Mouse (Mus musculus) lung, postnatal 0 days (tissue): ENCODE data around the gene Tmem56. TPM values are rescaled to one million over a fixed set of nuclear protein-coding genes. Genes with fewer than 3 reads are reported as not detected.
A peak's percentile ranks its signal among the peaks of the same experiment; 100 is the strongest.

ENCODE experiments used
- ATAC-seq: fragments of 200-750 bp; cut with Nextera tagmentation; 2 replicates; pipeline ENCODE4 v1.8.0; 2017; ENCODE audit warnings: moderate library complexity
- DNase-seq: peaks from one replicate; pipeline ENCODE4 v3.0.0-alpha.2; 2016; ENCODE audit warnings: low spot score
- H3K27ac ChIP-seq: fragments of 300-500 bp; sonication (generic); 2 replicates; pipeline ENCODE4 v1.5.1; 2014; ENCODE audit warnings: antibody characterized with exemption, mild to moderate bottlenecking, low read length, mixed read lengths
- H3K27me3 ChIP-seq: fragments of 300-500 bp; sonication (generic); replicated peaks from 2 replicates; pipeline ENCODE4 v1.6.1; 2014; ENCODE audit warnings: low read length, mixed read lengths; ENCODE audit not compliant: insufficient read depth
- H3K36me3 ChIP-seq: fragments of 300-500 bp; sonication (generic); 2 replicates; pipeline ENCODE4 v1.6.1; 2014; ENCODE audit warnings: low read length, mixed read lengths; ENCODE audit not compliant: insufficient read depth
- H3K4me1 ChIP-seq: fragments of 300-500 bp; sonication (generic); 2 replicates; pipeline ENCODE4 v1.6.1; 2014; ENCODE audit warnings: antibody characterized with exemption, low read depth, low read length, mixed read lengths; ENCODE audit not compliant: insufficient read depth
- H3K4me2 ChIP-seq: fragments of 300-500 bp; sonication (generic); replicated peaks from 2 replicates; pipeline ENCODE4 v1.6.1; 2014; ENCODE audit warnings: low read depth, mild to moderate bottlenecking, low read length, moderate library complexity, mixed read lengths
- H3K4me3 ChIP-seq: fragments of 300-500 bp; sonication (generic); 2 replicates; pipeline ENCODE4 v1.5.1; 2014; ENCODE audit warnings: low read depth, low read length
- H3K9ac ChIP-seq: fragments of 300-500 bp; sonication (generic); replicated peaks from 2 replicates; pipeline ENCODE4 v1.6.1; 2014; ENCODE audit warnings: low read depth, mild to moderate bottlenecking
- H3K9me3 ChIP-seq: fragments of 300-500 bp; sonication (generic); 2 replicates; pipeline ENCODE4 v1.6.1; 2016; ENCODE audit warnings: low read length, mixed read lengths
- CTCF ChIP-seq: IDR thresholded peaks from 2 replicates; pipeline ENCODE4 v1.5.1; 2016; ENCODE audit warnings: antibody characterized with exemption, mild to moderate bottlenecking
- EP300 ChIP-seq: IDR thresholded peaks from 2 replicates; pipeline ENCODE4 v1.6.1; 2016; ENCODE audit warnings: antibody characterized with exemption, mild to moderate bottlenecking, control low read depth
- WGBS: fragments of 180-500 bp; shearing (Covaris S2); extraction: QIAGEN DNeasy Blood & Tissue Kit; methylation state at CpG from one replicate; pipeline ENCODE4 v1.1.7; 2014; 5-methylcytosine and 5-hydroxymethylcytosine counted together
- polyA plus RNA-seq: library from polyadenylated mRNA; unstranded; fragments of >200 nt; fragmentation: Nextera tagmentation; extraction: Ambion mirVana; gene quantifications from 2 replicates; pipeline ENCODE4 v1.2.1, GENCODE M21; 2015

The Tmem56 gene
- polyA plus RNA-seq, 1 experiment from 2014 or later, result 1.5 TPM

DNA sequence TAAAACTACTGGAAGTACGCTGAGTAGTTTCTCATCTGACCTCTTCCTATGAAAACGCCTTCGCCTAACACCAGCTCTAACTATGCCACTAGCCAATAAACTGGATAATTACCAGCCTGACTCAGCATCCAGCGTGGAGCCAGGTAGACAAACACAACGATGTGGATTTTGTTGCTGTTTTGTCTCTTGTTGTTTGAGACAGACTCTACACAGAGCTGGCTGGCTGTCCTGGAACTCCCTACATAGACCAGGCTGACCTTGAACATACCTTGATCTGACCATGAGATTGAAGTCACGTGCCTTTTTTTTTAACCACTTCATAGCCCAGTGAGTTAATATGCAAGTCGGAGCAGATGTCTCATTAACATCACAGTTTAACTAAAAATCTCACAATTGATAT lies 27.4 kb downstream of the Tmem56 start:
- Histone ChIP-seq H3K36me3 (no peaks in the 10 kb centered on the region), H3K4me3 (no peak overlapping the region), H3K9ac (no peak overlapping the region), H3K9me3 (no peaks in the 10 kb centered on the region), H3K4me1 (0 out of 2 replicates have a peak, but pooled peaks cover 3% of the 10 kb centered on the region), H3K27ac (no peak overlapping the region), H3K27me3 (peaks cover 7% of the 10 kb centered on the region; the same call in 1 of the 2 replicates), H3K4me2 (no peak overlapping the region)
- DNase-seq (no peak), ATAC-seq (no peak)
- WGBS, result 91% methylated on average over 7 of the region's 7 CpGs
- TF ChIP-seq EP300 (no peak), CTCF (no peak)

DNA sequence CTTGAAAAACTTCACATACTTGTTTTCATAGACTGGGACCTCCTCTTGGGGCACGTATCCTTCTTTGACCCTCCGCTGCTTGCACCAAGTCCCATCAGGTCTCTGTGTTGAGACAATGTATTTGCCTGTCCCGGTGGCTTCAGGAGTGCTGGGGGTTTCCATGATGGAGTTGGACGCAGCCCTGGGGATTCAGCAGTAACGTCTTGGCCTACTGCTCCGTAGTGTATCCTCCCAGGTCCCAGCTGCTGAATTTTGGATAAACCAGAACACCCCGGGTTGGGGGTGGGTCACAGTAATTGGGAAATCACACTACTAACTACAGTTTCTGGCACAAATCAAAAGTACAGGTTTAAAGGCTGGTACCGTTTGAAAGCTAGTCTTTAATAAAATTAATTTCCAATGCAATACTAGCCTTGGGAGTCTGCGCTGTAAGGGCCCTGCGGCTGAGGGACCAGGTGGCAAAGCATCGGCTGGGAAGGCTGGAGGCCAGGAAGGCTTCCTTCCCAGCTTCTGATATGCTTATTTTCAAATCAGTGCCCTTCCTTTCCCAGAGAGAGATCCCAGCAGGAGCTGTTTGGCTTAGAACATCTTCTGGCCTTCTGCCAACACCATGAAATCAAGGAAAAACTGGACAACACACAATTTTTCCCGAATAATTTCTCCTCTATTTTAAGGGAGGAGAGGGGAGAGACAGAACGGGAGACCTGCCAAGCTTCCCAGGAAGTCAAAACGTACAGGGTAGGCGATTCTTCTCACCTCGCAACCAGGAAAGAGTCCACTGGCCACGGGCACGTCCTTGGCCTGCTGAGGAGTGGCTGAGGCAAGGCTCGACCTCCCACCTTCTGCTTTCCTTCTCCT lies 32.1 kb downstream of the Tmem56 start:
- peak; percentile 28 for DNase-seq
- no peaks in the 10 kb centered on the region for H3K27me3 ChIP-seq
- no peak overlapping the region for H3K4me3 ChIP-seq
- TF ChIP-seq EP300 (no peak), CTCF (no peak)
- no peak overlapping the region for H3K9ac ChIP-seq
- no peaks in the 10 kb centered on the region for H3K36me3 ChIP-seq
- H3K9me3 ChIP-seq, result no peaks in the 10 kb centered on the region
- no peaks in the 10 kb centered on the region for H3K4me1 ChIP-seq
- no peak overlapping the region for H3K27ac ChIP-seq
- ATAC-seq, result peak; percentile 11; the same call in 1 of the 2 replicates
- 58% methylated on average over 19 of the region's 19 CpGs for WGBS
- H3K4me2 ChIP-seq, result no peak overlapping the region

DNA sequence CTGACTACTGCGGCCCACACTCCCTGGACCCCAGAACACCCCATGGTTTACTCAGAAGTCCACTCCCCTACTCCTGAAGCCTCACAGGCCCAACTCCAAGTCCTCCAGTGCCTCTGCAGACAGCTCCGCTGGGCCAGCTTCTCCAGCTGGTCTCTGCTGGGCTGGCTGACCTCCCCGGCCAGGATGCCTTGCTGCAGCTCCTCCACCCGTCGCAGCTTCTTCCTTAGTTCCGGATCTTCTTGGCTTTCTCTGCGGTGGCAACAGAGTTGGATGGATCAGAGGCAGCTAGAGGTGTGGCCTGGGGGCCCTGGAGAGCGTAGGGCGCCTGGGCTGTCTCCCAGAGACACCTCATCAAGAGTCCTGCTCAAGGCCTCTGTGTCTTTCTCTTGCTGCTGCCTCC lies 32.9 kb downstream of the Tmem56 start:
- no peak overlapping the region for H3K9ac ChIP-seq
- H3K36me3 ChIP-seq, result no peaks in the 10 kb centered on the region
- DNase-seq (peak; percentile 36), ATAC-seq (peak; percentile 71)
- TF ChIP-seq EP300 (no peak), CTCF (no peak)
- no peaks in the 10 kb centered on the region for H3K27me3 ChIP-seq
- H3K4me3 ChIP-seq, result no peak overlapping the region
- H3K4me2 ChIP-seq, result no peak overlapping the region
- H3K9me3 ChIP-seq, result no peaks in the 10 kb centered on the region
- H3K27ac ChIP-seq, result no peak overlapping the region
- no peaks in the 10 kb centered on the region for H3K4me1 ChIP-seq
- 61% methylated on average over 9 of the region's 9 CpGs for WGBS

DNA sequence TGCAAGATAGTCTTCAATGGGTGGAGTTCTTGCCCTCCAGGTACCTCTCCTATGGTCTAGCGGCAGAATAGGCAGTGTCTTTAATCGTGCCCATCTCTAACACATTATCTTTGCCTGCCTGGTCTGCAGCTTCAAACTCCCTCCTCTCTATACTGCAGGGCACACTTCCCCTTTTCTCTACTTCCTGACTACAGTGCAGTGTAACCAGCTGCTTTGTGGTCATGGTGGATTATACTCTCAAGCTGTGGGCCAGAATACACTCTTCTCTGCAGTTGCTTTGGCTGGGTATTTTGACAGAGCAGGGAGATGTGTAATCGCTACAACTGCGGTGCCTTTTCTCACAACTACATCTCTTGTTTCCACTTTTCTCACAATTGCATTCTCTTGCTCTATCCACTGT lies 40.0 kb downstream of the Tmem56 start:
- no peak for DNase-seq
- no peak overlapping the region for H3K4me3 ChIP-seq

DNA sequence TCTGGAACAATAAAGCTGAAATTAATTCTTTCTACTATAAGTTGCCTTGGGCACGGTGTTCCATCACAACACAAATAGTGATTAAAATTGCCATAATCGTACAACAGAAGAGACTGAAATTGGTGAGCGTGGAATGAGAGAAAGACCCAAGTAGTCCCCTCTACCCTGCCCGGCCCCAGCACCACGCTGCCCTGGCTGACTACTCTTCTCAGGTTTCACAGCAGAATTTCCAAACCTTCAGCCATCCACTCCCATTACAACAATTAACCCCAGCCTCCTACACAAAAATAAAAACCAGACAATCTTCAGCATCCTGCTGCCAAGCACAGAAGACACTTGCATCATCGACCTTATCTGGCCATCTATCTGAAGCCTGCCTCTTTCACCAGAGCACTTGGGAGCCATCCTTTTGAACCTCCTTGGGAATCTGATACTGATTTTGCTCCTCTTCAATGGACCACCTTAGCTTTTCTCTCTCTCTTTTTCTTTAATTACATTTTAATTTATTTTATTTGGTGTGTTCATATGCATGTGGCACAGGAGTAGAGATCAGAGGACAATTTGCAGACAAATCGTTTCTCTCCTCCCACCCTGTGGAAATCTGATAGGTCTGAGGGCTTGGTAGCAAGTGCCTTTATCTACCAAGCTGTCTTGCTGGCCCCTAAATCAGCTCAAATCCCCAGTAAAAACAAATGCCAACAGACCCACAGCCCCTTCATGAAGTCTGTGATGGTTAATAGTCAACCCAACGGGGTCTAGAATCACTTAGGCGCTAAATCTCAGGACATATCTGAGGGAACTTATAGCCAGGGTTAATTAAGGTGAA lies 40.6 kb downstream of the Tmem56 start:
- Histone ChIP-seq H3K27me3 (no peaks in the 10 kb centered on the region), H3K9ac (no peak overlapping the region), H3K27ac (no peak overlapping the region), H3K36me3 (no peaks in the 10 kb centered on the region), H3K4me3 (no peak overlapping the region), H3K9me3 (no peaks in the 10 kb centered on the region), H3K4me2 (no peak overlapping the region), H3K4me1 (no peaks in the 10 kb centered on the region)
- DNase-seq, result no peak
- TF ChIP-seq EP300 (no peak), CTCF (no peak)
- no peak for ATAC-seq
- WGBS, result 60% methylated on average over 9 of the region's 9 CpGs

More for the DNA sequence above, 40.0 kb downstream of the Tmem56 start:
- H3K4me1 ChIP-seq, result no peaks in the 10 kb centered on the region
- no peak overlapping the region for H3K27ac ChIP-seq
- no peaks in the 10 kb centered on the region for H3K9me3 ChIP-seq
- no peak for ATAC-seq
- no peak overlapping the region for H3K9ac ChIP-seq
- H3K4me2 ChIP-seq, result no peak overlapping the region
- H3K36me3 ChIP-seq, result no peaks in the 10 kb centered on the region
- no peaks in the 10 kb centered on the region for H3K27me3 ChIP-seq
- WGBS, result 75% methylated on average over 4 of the region's 4 CpGs
- no peak for TF ChIP-seq CTCF
- TF ChIP-seq EP300, result no peak

DNA sequence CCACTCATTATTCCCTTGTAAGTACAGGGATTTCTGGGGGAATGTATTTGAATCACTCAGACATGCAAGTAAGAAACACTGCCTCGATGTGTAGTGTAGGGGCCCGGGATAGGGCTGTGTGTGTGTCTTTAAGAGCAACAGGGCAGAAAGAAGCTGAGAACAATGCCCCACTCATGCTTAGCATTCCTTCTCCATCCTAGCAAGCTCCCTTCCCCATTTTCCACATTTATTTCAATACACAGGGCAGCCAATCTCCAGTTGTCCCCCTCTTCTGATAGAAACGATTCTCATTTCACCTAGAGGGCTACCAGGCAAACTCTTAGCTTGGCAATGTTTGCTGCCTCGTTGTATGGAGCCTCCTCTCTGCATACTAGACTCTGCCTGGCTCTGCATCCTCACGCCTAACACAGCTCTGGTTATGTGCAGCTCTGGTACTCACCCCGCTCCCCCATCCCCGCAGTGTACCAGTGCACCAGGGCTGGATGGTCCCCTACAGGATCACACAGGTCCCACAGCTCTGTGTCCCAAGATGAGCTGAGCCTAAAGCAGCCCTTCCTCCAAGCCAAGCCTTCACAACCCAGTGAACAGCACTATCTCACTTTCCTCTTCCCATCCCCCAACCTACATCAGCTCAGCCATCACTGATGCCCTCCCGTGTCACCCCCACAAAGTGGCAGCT lies 42.4 kb downstream of the Tmem56 start:
- no peak for ATAC-seq
- 48% methylated on average over 8 of the region's 8 CpGs for WGBS
- H3K9ac ChIP-seq, result no peak overlapping the region
- no peaks in the 10 kb centered on the region for H3K9me3 ChIP-seq
- no peaks in the 10 kb centered on the region for H3K36me3 ChIP-seq
- H3K4me1 ChIP-seq, result no peaks in the 10 kb centered on the region
- no peak overlapping the region for H3K4me2 ChIP-seq
- no peak overlapping the region for H3K27ac ChIP-seq
- no peak for DNase-seq
- no peak for TF ChIP-seq EP300
- TF ChIP-seq CTCF, result no peak
- no peaks in the 10 kb centered on the region for H3K27me3 ChIP-seq
- H3K4me3 ChIP-seq, result no peak overlapping the region
